In genomic region chr2:127927452-127928273, GRCm38 (mm10) we compare ENCODE assay signal across 9 mouse cellular contexts.
DNase-seq lines count a peak whose midpoint lies in the region; ATAC-seq and TF ChIP-seq lines count a peak whose summit lies in the region.
"Had no signal": no experiment of that assay in that cellular context is flagged by ENCODE, and none has a peak within 500 bp of the region (broad histone marks: within the 10 kb centered on the region; RNA-seq: fewer than 3 reads in every experiment).

No protein-coding gene starts in this region.

- no peaks in the 10 kb centered on the region for H3K27me3 ChIP-seq in forebrain, embryonic 11.5 days (ENCODE audit: control insufficient read depth, insufficient read depth, low read length)
- no peaks in the 10 kb centered on the region for H3K27me3 ChIP-seq in forebrain, embryonic 15.5 days
- no peaks in the 10 kb centered on the region for H3K27me3 ChIP-seq in lung, embryonic 15.5 days
- no peaks in the 10 kb centered on the region for H3K27me3 ChIP-seq in limb, embryonic 15.5 days
- H3K27me3 ChIP-seq: liver, embryonic 12.5 days had no signal

- no peaks in the 10 kb centered on the region for H3K36me3 ChIP-seq in forebrain, embryonic 11.5 days (ENCODE audit: control insufficient read depth, insufficient read depth, low read length)
- H3K36me3 ChIP-seq in forebrain, embryonic 15.5 days, result no peaks in the 10 kb centered on the region
- no peaks in the 10 kb centered on the region for H3K36me3 ChIP-seq in lung, embryonic 15.5 days
- H3K36me3 ChIP-seq in limb, embryonic 15.5 days, result no peaks in the 10 kb centered on the region
- H3K36me3 ChIP-seq: liver, embryonic 12.5 days had no signal

- H3K4me1 ChIP-seq in forebrain, embryonic 11.5 days (replicated peaks; ENCODE audit: control insufficient read depth, insufficient read depth, low read length), result peaks cover 8% of the 10 kb centered on the region; the same call in 1 of the 2 replicates
- H3K4me1 ChIP-seq in forebrain, embryonic 15.5 days, result peaks cover 8% of the 10 kb centered on the region; the same call in 1 of the 2 replicates
- H3K4me1 ChIP-seq in lung, embryonic 15.5 days, result peaks cover 18% of the 10 kb centered on the region
- peaks cover 18% of the 10 kb centered on the region for H3K4me1 ChIP-seq in limb, embryonic 15.5 days

- no peak overlapping the region for H3K9ac ChIP-seq in forebrain, embryonic 11.5 days (ENCODE audit: low read length)
- H3K9ac ChIP-seq in forebrain, embryonic 15.5 days (replicated peaks), result no peak overlapping the region
- no peak overlapping the region for H3K9ac ChIP-seq in lung, embryonic 15.5 days
- H3K9ac ChIP-seq in limb, embryonic 15.5 days, result no peak overlapping the region
- H3K9ac ChIP-seq: liver, embryonic 12.5 days had no signal

- no peak for ATAC-seq in forebrain, embryonic 11.5 days (replicated peaks; ENCODE audit: low FRiP score)
- no peak for ATAC-seq in forebrain, embryonic 15.5 days (replicated peaks)
- ATAC-seq in lung, embryonic 15.5 days (ENCODE audit: borderline replicate concordance, extremely low read depth, low FRiP score, low TSS enrichment), result no peak; the same call in 1 of the 2 replicates
- ATAC-seq in limb, embryonic 15.5 days (ENCODE audit: insufficient number of reproducible peaks, low FRiP score, low TSS enrichment, low read depth), result 0 out of 2 replicates have a peak, but pooled peaks have one; percentile 44
- ATAC-seq: liver, embryonic 12.5 days had no signal

- intact Hi-C loops in left cerebral cortex, adult 2 months (cut with DNase I), result no loop called here

- no peaks in the 10 kb centered on the region for H3K9me3 ChIP-seq in forebrain, embryonic 11.5 days (ENCODE audit: control insufficient read depth, low read length)
- no peaks in the 10 kb centered on the region for H3K9me3 ChIP-seq in forebrain, embryonic 15.5 days
- H3K9me3 ChIP-seq in lung, embryonic 15.5 days, result no peaks in the 10 kb centered on the region
- no peaks in the 10 kb centered on the region for H3K9me3 ChIP-seq in limb, embryonic 15.5 days
- H3K9me3 ChIP-seq: liver, embryonic 12.5 days had no signal

- H3K27ac ChIP-seq in forebrain, embryonic 11.5 days (ENCODE audit: low read depth, low read length), result no peak overlapping the region
- no peak overlapping the region for H3K27ac ChIP-seq in forebrain, embryonic 15.5 days (replicated peaks)
- H3K27ac ChIP-seq in lung, embryonic 15.5 days, result no peak overlapping the region
- no peak overlapping the region for H3K27ac ChIP-seq in limb, embryonic 15.5 days
- H3K27ac ChIP-seq in left cerebral cortex, adult 2 months, result no peak overlapping the region
- H3K27ac ChIP-seq: liver, embryonic 12.5 days had no signal

- TF ChIP-seq CTCF in left cerebral cortex, adult 2 months (IDR thresholded peaks at IDR 0.05), result no peak

- WGBS in forebrain, embryonic 11.5 days, result 33% methylated on average over 15 of the region's 15 CpGs
- WGBS in forebrain, embryonic 15.5 days, result 36% methylated on average over 15 of the region's 15 CpGs
- WGBS in lung, embryonic 15.5 days, result 26% methylated on average over 15 of the region's 15 CpGs
- 22% methylated on average over 15 of the region's 15 CpGs for WGBS in limb, embryonic 15.5 days

- no peak overlapping the region for H3K4me3 ChIP-seq in forebrain, embryonic 11.5 days (ENCODE audit: low read depth, low read length)
- no peak overlapping the region for H3K4me3 ChIP-seq in forebrain, embryonic 15.5 days
- no peak overlapping the region for H3K4me3 ChIP-seq in lung, embryonic 15.5 days
- no peak overlapping the region for H3K4me3 ChIP-seq in limb, embryonic 15.5 days
- no peak overlapping the region for H3K4me3 ChIP-seq in left cerebral cortex, adult 2 months
- H3K4me3 ChIP-seq: liver, embryonic 12.5 days had no signal

- 0 out of 2 replicates have a peak overlapping the region, but pooled peaks have one; percentile 15 for H3K4me2 ChIP-seq in forebrain, embryonic 11.5 days (ENCODE audit: low read depth, low read length, severe bottlenecking)
- H3K4me2 ChIP-seq in forebrain, embryonic 15.5 days (replicated peaks), result no peak overlapping the region
- H3K4me2 ChIP-seq in lung, embryonic 15.5 days, result peak overlapping the region; percentile 13; the same call in 1 of the 2 replicates
- no peak overlapping the region for H3K4me2 ChIP-seq in limb, embryonic 15.5 days
- H3K4me2 ChIP-seq: liver, embryonic 12.5 days had no signal

- no peak for DNase-seq in forebrain, embryonic 11.5 days (ENCODE audit: low spot score)
- DNase-seq in lung, postnatal 36 days, result no peak
- peak; percentile 93 for DNase-seq in thymus, postnatal 0 days (ENCODE audit: low spot score)
- no peak for DNase-seq in layer of hippocampus, adult 8-10 months (ENCODE audit: low spot score in 2 of 2)
- no peak for DNase-seq in left cerebral cortex, adult 2 months (ENCODE audit: extremely low spot score in 1 of 2, low spot score in 2 of 2)

Comparison
In these comparisons a context has a peak if more than half of its experiments do, and no peak if none do; other contexts are left out.
1. H3K4me2 ChIP-seq: peak in forebrain, embryonic 11.5 days (single experiment) and lung, embryonic 15.5 days (single experiment); none in forebrain, embryonic 15.5 days (single experiment) and limb, embryonic 15.5 days (single experiment).